Mouse (Mus musculus) kidney, adult 9 months (tissue): ENCODE results near the gene Sec24c.
A peak's percentile ranks its signal among the peaks of the same experiment; 100 is the strongest.

ENCODE experiments used
- DNase-seq: peaks from one replicate; pipeline ENCODE4 v3.0.0; 2022

The Sec24c gene

GRCm38 (mm10) chr14:20660827-20661660, 13.1 kb upstream of the Sec24c start:
- peak; percentile 98 for DNase-seq

- DNase-seq, result peak; percentile 73
Observed at GRCm38 (mm10) chr14:20661661-20662331, 12.3 kb upstream of the Sec24c start.

GRCm38 (mm10) chr14:20662740-20663139, 11.4 kb upstream of the Sec24c start:
- DNase-seq, result no peak

GRCm38 (mm10) chr14:20663601-20664000, 10.5 kb upstream of the Sec24c start:
- DNase-seq, result no peak

GRCm38 (mm10) chr14:20664436-20664835, 9.7 kb upstream of the Sec24c start:
- DNase-seq, result no peak

- DNase-seq, result no peak
Observed at GRCm38 (mm10) chr14:20667469-20667868, 6.6 kb upstream of the Sec24c start.

- peak; percentile 93 for DNase-seq
Observed at GRCm38 (mm10) chr14:20668154-20668810, 5.8 kb upstream of the Sec24c start, which contains the start of gene Synpo2l. Synpo2l (minus strand) TSS chr14:20668354.

- DNase-seq, result peak; percentile 78
Observed at GRCm38 (mm10) chr14:20672990-20673389, 1.1 kb upstream of the Sec24c start.

GRCm38 (mm10) chr14:20673735-20674063, 409 bp upstream of the Sec24c start:
- peak; percentile 92 for DNase-seq

GRCm38 (mm10) chr14:20677906-20678305, 3.8 kb downstream of the Sec24c start:
- peak; percentile 54 for DNase-seq

GRCm38 (mm10) chr14:20681742-20682141, 7.6 kb downstream of the Sec24c start:
- DNase-seq, result no peak

GRCm38 (mm10) chr14:20682498-20682897, 8.4 kb downstream of the Sec24c start:
- DNase-seq, result peak; percentile 58

GRCm38 (mm10) chr14:20686576-20686975, 12.5 kb downstream of the Sec24c start:
- no peak for DNase-seq

- no peak for DNase-seq
Observed at GRCm38 (mm10) chr14:20689009-20689408, 14.9 kb downstream of the Sec24c start.

GRCm38 (mm10) chr14:20691772-20692171, 17.7 kb downstream of the Sec24c start:
- DNase-seq, result no peak

- no peak for DNase-seq
Observed at GRCm38 (mm10) chr14:20693589-20694101, 19.5 kb downstream of the Sec24c start.

GRCm38 (mm10) chr14:20694185-20694883, 20.2 kb downstream of the Sec24c start:
- peak; percentile 27 for DNase-seq

GRCm38 (mm10) chr14:20694884-20695760, 21.0 kb downstream of the Sec24c start, which contains the start of gene Fut11:
Fut11 (plus strand) TSS chr14:20694968.
- DNase-seq, result peak; percentile 77

GRCm38 (mm10) chr14:20695761-20696520, 21.8 kb downstream of the Sec24c start:
- DNase-seq, result no peak

- peak; percentile 39 for DNase-seq
Observed at GRCm38 (mm10) chr14:20696986-20697385, 22.9 kb downstream of the Sec24c start.

- DNase-seq, result no peak
Observed at GRCm38 (mm10) chr14:20698515-20698914, 24.4 kb downstream of the Sec24c start.
